27 mouse cellular contexts compared by ENCODE assay signal in genomic region chr4:35690521-35690920, GRCm38 (mm10).
A peak's percentile ranks its signal among the peaks of the same experiment; 100 is the strongest.
DNase-seq lines count a peak whose midpoint lies in the region; ATAC-seq and TF ChIP-seq lines count a peak whose summit lies in the region.
"Had no signal": no experiment of that assay in that cellular context is flagged by ENCODE, and none has a peak within 500 bp of the region (broad histone marks: within the 10 kb centered on the region; RNA-seq: fewer than 3 reads in every experiment).

No protein-coding gene starts in this region.

- H3K36me3 ChIP-seq in lung, postnatal 0 days (ENCODE audit: insufficient read depth, low read length), result no peaks in the 10 kb centered on the region
- H3K36me3 ChIP-seq: embryonic facial prominence, embryonic 15.5 days; forebrain, embryonic 12.5 days; forebrain, embryonic 15.5 days; G1E; hindbrain, embryonic 12.5 days; hindbrain, embryonic 15.5 days had no signal

- ATAC-seq in lung, postnatal 0 days, result no peak
- ATAC-seq: activated CD4-positive, CD25-positive, alpha-beta regulatory T cell, adult 4 months; forebrain, embryonic 15.5 days had no signal

- no peak overlapping the region for H3K9ac ChIP-seq in lung, postnatal 0 days (replicated peaks; ENCODE audit: low read depth)
- H3K9ac ChIP-seq: embryonic facial prominence, embryonic 15.5 days; forebrain, embryonic 12.5 days; forebrain, embryonic 15.5 days; hindbrain, embryonic 12.5 days; hindbrain, embryonic 15.5 days had no signal

- H3K4me2 ChIP-seq in lung, postnatal 0 days (replicated peaks; ENCODE audit: low read depth, low read length), result no peak overlapping the region
- H3K4me2 ChIP-seq: embryonic facial prominence, embryonic 15.5 days; forebrain, embryonic 12.5 days; forebrain, embryonic 15.5 days; heart, embryonic 11.5 days; hindbrain, embryonic 12.5 days; hindbrain, embryonic 15.5 days had no signal

- DNase-seq in lung, postnatal 0 days (ENCODE audit: low spot score), result peak; percentile 38
- no peak for DNase-seq in lung, postnatal 25 days (ENCODE audit: low spot score)
- DNase-seq in 416B (ENCODE audit: low read depth) (peak; percentile 1), NIH3T3 (ENCODE audit: low read depth) (peak; percentile 2)
- DNase-seq in fat pad, adult 2 months (ENCODE audit: extremely low read depth, low read depth, low spot score), result peak; percentile 86
- no peak for DNase-seq in kidney, adult 9 months
- no peak for DNase-seq in spleen, postnatal 10 days (ENCODE audit: low spot score in 2 of 2)
- DNase-seq in cerebellum, adult 9-11 months, result no peak
- DNase-seq: adrenal gland, postnatal 10 days; adrenal gland, postnatal 36 days; B cell, adult 2 months; cerebellum, adult 11 months; cerebellum, adult 2 months; cerebellum, postnatal 10 days; cerebellum, postnatal 36 days; embryo, embryonic 11 days; gastrocnemius, postnatal 25 days; heart, adult 11 months had no signal

- TF ChIP-seq EP300 in lung, postnatal 0 days (IDR thresholded peaks at IDR 0.05), result no peak

- no peaks in the 10 kb centered on the region for H3K4me1 ChIP-seq in lung, postnatal 0 days (ENCODE audit: insufficient read depth, low read depth, low read length)
- H3K4me1 ChIP-seq: embryonic facial prominence, embryonic 15.5 days; hindbrain, embryonic 12.5 days; hindbrain, embryonic 15.5 days had no signal

- no peak overlapping the region for H3K27ac ChIP-seq in lung, postnatal 0 days (ENCODE audit: low read length)
- H3K27ac ChIP-seq: embryonic facial prominence, embryonic 15.5 days; forebrain, embryonic 12.5 days; forebrain, embryonic 15.5 days; hindbrain, embryonic 12.5 days; hindbrain, embryonic 15.5 days had no signal

- no peaks in the 10 kb centered on the region for H3K9me3 ChIP-seq in lung, postnatal 0 days (ENCODE audit: low read length)
- H3K9me3 ChIP-seq: embryonic facial prominence, embryonic 15.5 days; forebrain, embryonic 12.5 days; forebrain, embryonic 15.5 days; G1E; hindbrain, embryonic 12.5 days; hindbrain, embryonic 15.5 days had no signal

- H3K4me3 ChIP-seq in lung, postnatal 0 days (ENCODE audit: low read depth, low read length), result no peak overlapping the region
- H3K4me3 ChIP-seq: embryonic facial prominence, embryonic 15.5 days; forebrain, embryonic 12.5 days; forebrain, embryonic 15.5 days; hindbrain, embryonic 12.5 days; hindbrain, embryonic 15.5 days had no signal

- no peak for TF ChIP-seq CTCF in lung, postnatal 0 days (IDR thresholded peaks at IDR 0.05)

- H3K27me3 ChIP-seq in lung, postnatal 0 days (replicated peaks; ENCODE audit: insufficient read depth, low read length), result no peaks in the 10 kb centered on the region
- H3K27me3 ChIP-seq: CH12.LX; embryonic facial prominence, embryonic 15.5 days; forebrain, embryonic 12.5 days; forebrain, embryonic 15.5 days; hindbrain, embryonic 12.5 days; hindbrain, embryonic 15.5 days had no signal

- 59% methylated on average over 5 of the region's 5 CpGs for WGBS in lung, postnatal 0 days

Comparison
In these comparisons a context has a peak if more than half of its experiments do, and no peak if none do; other contexts are left out.
1. DNase-seq: peak in lung, postnatal 0 days (single experiment), 416B (single experiment), NIH3T3 (single experiment) and fat pad, adult 2 months (single experiment); none in lung, postnatal 25 days (single experiment), kidney, adult 9 months (single experiment), spleen, postnatal 10 days (0 of 2) and cerebellum, adult 9-11 months (single experiment).